Mouse (Mus musculus): Measurements from ENCODE around the gene Vamp5. TPM values are rescaled to one million over a fixed set of nuclear protein-coding genes. Genes with fewer than 3 reads are reported as not detected.
A peak's percentile ranks its signal among the peaks of the same experiment; 100 is the strongest.

Gene Vamp5
- polyA plus RNA-seq, 1 experiment from 2014 or later, result 23.9 TPM

GRCm38 (mm10) chr6:72326274-72326673, 54.0 kb downstream of the Vamp5 start:
- Histone ChIP-seq H3K27me3 (replicated peaks) (no peaks in the 10 kb centered on the region), H3K9ac (no peak overlapping the region), H3K27ac (no peak overlapping the region), H3K4me2 (no peak overlapping the region), H3K4me3 (replicated peaks) (no peak overlapping the region), H3K9me3 (no peaks in the 10 kb centered on the region), H3K36me3 (peaks cover 45% of the 10 kb centered on the region), H3K4me1 (no peaks in the 10 kb centered on the region)
- peak; percentile 87 for ATAC-seq (ENCODE audit: insufficient read depth, low FRiP score, low read depth)
- 57% methylated on average over 6 of the region's 6 CpGs for WGBS

GRCm38 (mm10) chr6:72323786-72324508, 56.3 kb downstream of the Vamp5 start:
- ATAC-seq (ENCODE audit: insufficient read depth, low FRiP score, low read depth), result peak; percentile 77; the same call in 1 of the 2 replicates
- WGBS, result 82% methylated on average over 6 of the region's 6 CpGs
- Histone ChIP-seq H3K4me3 (replicated peaks) (no peak overlapping the region), H3K4me2 (no peak overlapping the region), H3K27ac (no peak overlapping the region), H3K9ac (no peak overlapping the region), H3K36me3 (peaks cover 58% of the 10 kb centered on the region), H3K9me3 (no peaks in the 10 kb centered on the region), H3K27me3 (replicated peaks) (no peaks in the 10 kb centered on the region), H3K4me1 (no peaks in the 10 kb centered on the region)

GRCm38 (mm10) chr6:72322936-72323335, 57.3 kb downstream of the Vamp5 start:
- no peak overlapping the region for H3K9ac ChIP-seq

GRCm38 (mm10) chr6:72319019-72319418, 61.2 kb downstream of the Vamp5 start:
- WGBS, result 81% methylated on average over 11 of the region's 11 CpGs
- peaks cover 40% of the 10 kb centered on the region for H3K36me3 ChIP-seq
- H3K27me3 ChIP-seq (replicated peaks), result no peaks in the 10 kb centered on the region
- no peak overlapping the region for H3K9ac ChIP-seq
- no peaks in the 10 kb centered on the region for H3K4me1 ChIP-seq
- no peak overlapping the region for H3K4me2 ChIP-seq
- H3K4me3 ChIP-seq (replicated peaks), result no peak overlapping the region
- no peak overlapping the region for H3K27ac ChIP-seq
- ATAC-seq (ENCODE audit: insufficient read depth, low FRiP score, low read depth), result no peak
- no peaks in the 10 kb centered on the region for H3K9me3 ChIP-seq

More at GRCm38 (mm10) chr6:72322936-72323335, 57.3 kb downstream of the Vamp5 start:
- H3K4me2 ChIP-seq, result no peak overlapping the region
- no peaks in the 10 kb centered on the region for H3K4me1 ChIP-seq
- no peaks in the 10 kb centered on the region for H3K9me3 ChIP-seq
- WGBS, result 97% methylated on average over 3 of the region's 3 CpGs
- peaks cover 55% of the 10 kb centered on the region for H3K36me3 ChIP-seq
- no peak for ATAC-seq (ENCODE audit: insufficient read depth, low FRiP score, low read depth)
- H3K4me3 ChIP-seq (replicated peaks), result no peak overlapping the region
- no peak overlapping the region for H3K27ac ChIP-seq
- no peaks in the 10 kb centered on the region for H3K27me3 ChIP-seq (replicated peaks)

Other genes starting within 250 kb of the Vamp5 start
- gene Atoh8, start 144.9 kb downstream of the Vamp5 start, polyA plus RNA-seq (2015; fragmentation: Nextera tagmentation; extraction: Ambion mirVana), result 9.8 and 11.2 TPM in 2 replicates
- gene Sftpb, start 75.9 kb downstream of the Vamp5 start, polyA plus RNA-seq (2015; fragmentation: Nextera tagmentation; extraction: Ambion mirVana), result 0.10 TPM in 1 of 2 replicates, not detected in the other
- 38.3 and 39.9 TPM in 2 replicates for gene Usp39, start 35.3 kb downstream of the Vamp5 start, polyA plus RNA-seq (2015; fragmentation: Nextera tagmentation; extraction: Ambion mirVana)
- gene 0610030E20Rik, start 33.2 kb downstream of the Vamp5 start, polyA plus RNA-seq (2015; fragmentation: Nextera tagmentation; extraction: Ambion mirVana), result 25.7 and 28.2 TPM in 2 replicates
- gene Tmem150a, start 25.0 kb downstream of the Vamp5 start, polyA plus RNA-seq (2015; fragmentation: Nextera tagmentation; extraction: Ambion mirVana), result 14.8 and 15.4 TPM in 2 replicates
- gene Rnf181, start 13.5 kb downstream of the Vamp5 start, polyA plus RNA-seq (2015; fragmentation: Nextera tagmentation; extraction: Ambion mirVana), result 123 and 132 TPM in 2 replicates
- gene Vamp8, start 10.2 kb upstream of the Vamp5 start, polyA plus RNA-seq (2015; fragmentation: Nextera tagmentation; extraction: Ambion mirVana), result 215 and 219 TPM in 2 replicates
- 30.4 and 39.5 TPM in 2 replicates for gene Ggcx, start 33.8 kb upstream of the Vamp5 start, polyA plus RNA-seq (2015; fragmentation: Nextera tagmentation; extraction: Ambion mirVana)
- gene Mat2a, start 59.1 kb upstream of the Vamp5 start, polyA plus RNA-seq (2015; fragmentation: Nextera tagmentation; extraction: Ambion mirVana), result 284 and 306 TPM in 2 replicates
- gene Sh2d6, start 141.2 kb upstream of the Vamp5 start, polyA plus RNA-seq (2015; fragmentation: Nextera tagmentation; extraction: Ambion mirVana), result 0.18 and 0.22 TPM in 2 replicates
- gene Capg, start 163.9 kb upstream of the Vamp5 start, polyA plus RNA-seq (2015; fragmentation: Nextera tagmentation; extraction: Ambion mirVana), result 80.9 and 98.6 TPM in 2 replicates
- 13.7 and 15.9 TPM in 2 replicates for gene Elmod3, start 217.9 kb upstream of the Vamp5 start, polyA plus RNA-seq (2015; fragmentation: Nextera tagmentation; extraction: Ambion mirVana)
- gene Retsat, start 218.0 kb upstream of the Vamp5 start, polyA plus RNA-seq (2015; fragmentation: Nextera tagmentation; extraction: Ambion mirVana), result 21.5 and 22.3 TPM in 2 replicates
- gene Tgoln1, start 236.5 kb upstream of the Vamp5 start, polyA plus RNA-seq (2015; fragmentation: Nextera tagmentation; extraction: Ambion mirVana), result 34.0 and 38.4 TPM in 2 replicates

Data from stomach, embryonic 15.5 days (tissue).